Mouse (Mus musculus): Measurements from ENCODE around the gene Cped1. TPM values are rescaled to one million over a fixed set of nuclear protein-coding genes. Genes with fewer than 3 reads are reported as not detected.

Gene Cped1
- total RNA-seq, 2 experiments from 2014 or later, result 2.8 to 5.9 TPM

- no peak for DNase-seq
- intact Hi-C loops (cut with DNase I), result no loop called here
Measured at GRCm38 (mm10) chr6:21998131-21998530, 12.4 kb downstream of the Cped1 start.

GRCm38 (mm10) chr6:21999025-21999424, 13.3 kb downstream of the Cped1 start:
- intact Hi-C loops (cut with DNase I), result no loop called here

GRCm38 (mm10) chr6:22000086-22000485, 14.4 kb downstream of the Cped1 start:
- DNase-seq, result no peak
- intact Hi-C loops (cut with DNase I), result no loop called here

More at GRCm38 (mm10) chr6:21999025-21999424, 13.3 kb downstream of the Cped1 start:
- no peak for DNase-seq

- DNase-seq, result no peak
- intact Hi-C loops (cut with DNase I), result no loop called here
Measured at GRCm38 (mm10) chr6:22000881-22001280, 15.2 kb downstream of the Cped1 start.

DNA sequence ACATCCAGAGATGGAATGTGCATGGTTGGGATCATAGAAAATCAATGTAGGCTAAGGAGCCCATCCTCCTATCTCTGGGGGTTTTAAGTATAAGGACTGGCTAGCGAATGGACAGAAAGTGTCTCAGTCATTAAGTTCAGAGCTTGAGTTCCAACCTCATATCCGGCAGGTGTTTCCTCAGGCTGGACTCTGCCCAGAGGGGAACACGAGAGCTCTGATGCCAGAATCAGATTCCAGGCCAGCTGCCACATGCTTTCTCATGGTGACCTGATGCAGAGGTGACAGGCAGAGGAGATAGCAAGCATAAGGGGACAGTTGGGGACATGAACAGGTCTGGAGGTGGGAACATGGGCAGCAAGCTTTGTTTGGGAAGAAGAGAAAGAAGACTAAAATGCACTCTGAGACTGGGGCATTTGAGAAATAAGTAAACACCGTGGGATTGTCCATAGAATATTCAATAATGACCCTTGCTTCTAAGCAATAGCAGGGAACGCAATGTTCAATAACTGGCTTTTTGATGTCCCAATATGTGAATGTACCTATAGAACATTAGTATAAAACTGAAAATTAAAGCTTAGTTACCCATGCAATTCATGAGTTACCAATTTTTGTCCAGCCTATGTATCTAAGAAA, 15.7 kb downstream of the Cped1 start:
- intact Hi-C loops (cut with DNase I), result no loop called here
- no peak for DNase-seq

DNA sequence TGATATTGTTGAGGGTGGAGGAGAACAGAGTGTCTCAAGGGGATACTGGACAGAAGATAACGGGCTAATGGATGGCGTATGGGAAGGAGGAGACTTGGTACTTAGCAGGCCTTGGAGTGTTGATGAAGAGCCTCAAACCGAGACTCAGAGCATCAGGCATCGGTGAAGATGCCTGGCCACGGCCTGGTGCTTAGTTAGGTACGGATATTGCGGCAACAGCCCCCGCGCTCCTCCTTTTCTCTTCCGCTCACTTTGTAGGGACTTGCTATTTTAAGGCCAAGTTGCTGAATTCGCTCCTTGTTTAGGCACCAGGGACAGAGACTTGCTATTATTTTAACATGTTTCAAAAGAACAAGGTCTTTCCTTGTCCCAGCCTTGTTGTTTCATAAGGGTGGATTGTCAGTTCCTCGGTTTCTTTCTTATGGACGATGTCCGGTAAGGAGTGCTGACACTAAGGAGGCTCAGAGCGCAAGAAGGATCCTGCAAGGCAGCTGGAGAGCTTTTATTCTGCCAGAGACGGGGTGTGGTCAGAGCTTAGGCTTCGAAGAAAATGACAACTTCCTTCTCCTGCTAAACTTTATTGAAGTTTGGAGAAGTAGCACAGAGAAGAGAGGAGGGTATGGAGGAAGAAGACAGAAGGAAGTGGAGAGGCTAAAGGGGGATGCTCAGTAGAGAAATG, 16.9 kb downstream of the Cped1 start:
- no peak for DNase-seq
- intact Hi-C loops (cut with DNase I), result no loop called here

- no peak for DNase-seq
- intact Hi-C loops (cut with DNase I), result no loop called here
Measured at GRCm38 (mm10) chr6:22003200-22003587, 17.5 kb downstream of the Cped1 start.

GRCm38 (mm10) chr6:22003959-22004543, 18.3 kb downstream of the Cped1 start:
- DNase-seq, result no peak
- intact Hi-C loops (cut with DNase I), result no loop called here

GRCm38 (mm10) chr6:22008346-22008745, 22.6 kb downstream of the Cped1 start:
- intact Hi-C loops (cut with DNase I), result no loop called here

DNA sequence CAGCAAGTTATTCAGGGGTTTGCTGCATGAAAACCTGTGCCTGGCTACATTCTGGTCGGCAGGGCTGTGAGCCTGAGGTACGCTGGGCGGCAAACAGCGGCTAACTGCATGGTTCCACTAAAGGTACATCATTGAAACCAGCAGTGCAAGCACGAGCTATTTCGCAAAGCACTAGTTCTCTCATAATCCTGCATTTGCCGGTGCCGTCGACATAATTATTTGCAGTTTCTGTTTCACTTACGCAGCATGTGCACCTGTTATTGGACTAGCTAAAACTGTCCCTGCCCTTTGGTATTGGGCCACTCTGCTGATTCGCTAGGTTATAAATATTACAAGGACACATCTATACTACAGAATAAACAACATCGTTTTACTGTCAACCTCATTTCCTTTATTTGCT, 24.5 kb downstream of the Cped1 start:
- DNase-seq, result no peak
- intact Hi-C loops (cut with DNase I), result no loop called here

More at GRCm38 (mm10) chr6:22008346-22008745, 22.6 kb downstream of the Cped1 start:
- no peak for DNase-seq

DNA sequence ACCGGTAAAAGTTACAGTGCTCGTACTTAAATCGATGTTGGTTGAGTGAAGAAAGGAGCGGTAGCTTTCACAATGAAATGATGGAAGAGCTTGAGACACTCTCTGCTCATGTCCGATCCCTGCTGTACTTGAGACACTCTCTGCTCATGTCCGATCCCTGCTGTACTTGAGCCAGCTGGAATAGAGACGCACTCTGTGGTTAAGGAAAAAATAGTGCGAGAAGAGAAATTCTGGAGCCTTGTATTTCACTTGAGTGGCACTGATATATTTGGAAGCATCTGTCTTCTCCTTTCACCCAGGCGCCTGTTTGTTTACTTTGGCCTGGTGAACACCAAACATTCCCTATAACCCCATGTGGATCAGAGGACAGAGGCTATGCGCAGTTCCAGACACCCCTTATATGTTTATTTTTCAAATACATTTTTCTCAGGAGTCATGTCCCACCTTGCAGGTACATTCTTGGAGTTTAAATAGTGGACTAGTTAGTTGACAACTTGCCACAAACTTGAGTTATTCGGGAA, 25.1 kb downstream of the Cped1 start:
- no peak for DNase-seq
- intact Hi-C loops (cut with DNase I), result no loop called here

- DNase-seq, result no peak
- intact Hi-C loops (cut with DNase I), result no loop called here
Measured at GRCm38 (mm10) chr6:22011546-22011945, 25.8 kb downstream of the Cped1 start.

GRCm38 (mm10) chr6:22012099-22012498, 26.4 kb downstream of the Cped1 start:
- DNase-seq, result no peak
- intact Hi-C loops (cut with DNase I), result no loop called here

- intact Hi-C loops (cut with DNase I), result no loop called here
- DNase-seq, result no peak
Measured at GRCm38 (mm10) chr6:22012501-22012900, 26.8 kb downstream of the Cped1 start.

- intact Hi-C loops (cut with DNase I), result no loop called here
- DNase-seq, result no peak
Measured at GRCm38 (mm10) chr6:22013394-22013793, 27.7 kb downstream of the Cped1 start.

- no peak for DNase-seq
- intact Hi-C loops (cut with DNase I), result no loop called here
Measured at GRCm38 (mm10) chr6:22014291-22014911, 28.7 kb downstream of the Cped1 start.

DNA sequence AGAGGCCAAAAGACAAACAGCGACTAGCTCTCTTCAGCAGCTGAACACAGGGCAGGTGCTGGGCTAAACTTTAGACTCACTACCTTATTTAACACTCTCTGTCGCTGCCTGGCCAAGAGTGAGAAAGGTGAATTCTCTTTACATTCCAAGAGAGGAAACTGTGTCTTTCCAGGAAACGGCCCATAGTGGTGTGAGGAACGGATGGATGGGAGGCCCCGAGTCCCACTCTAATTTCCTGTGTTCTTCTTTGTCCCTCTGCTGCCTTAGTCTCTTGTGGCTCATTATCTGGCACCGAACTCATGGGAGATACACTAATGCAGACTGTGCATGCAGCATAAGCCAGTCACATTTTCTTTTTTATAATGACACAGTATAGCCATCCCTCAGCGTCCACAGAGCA, 31.9 kb downstream of the Cped1 start:
- no peak for DNase-seq
- intact Hi-C loops (cut with DNase I), result no loop called here

- no peak for DNase-seq
- intact Hi-C loops (cut with DNase I), result no loop called here
Measured at GRCm38 (mm10) chr6:22018768-22019445, 33.2 kb downstream of the Cped1 start.

- intact Hi-C loops (cut with DNase I), result no loop called here
- DNase-seq, result no peak
Measured at GRCm38 (mm10) chr6:22019637-22020036, 33.9 kb downstream of the Cped1 start.

GRCm38 (mm10) chr6:22020696-22021095, 35.0 kb downstream of the Cped1 start:
- DNase-seq, result no peak
- intact Hi-C loops (cut with DNase I), result no loop called here

- DNase-seq, result no peak
- intact Hi-C loops (cut with DNase I), result no loop called here
Measured at GRCm38 (mm10) chr6:22021315-22021714, 35.6 kb downstream of the Cped1 start.
